Mouse (Mus musculus) liver, embryonic 16.5 days (tissue): ENCODE data around the gene Rnf168. TPM values are rescaled to one million over a fixed set of nuclear protein-coding genes. Genes with fewer than 3 reads are reported as not detected.
A peak's percentile ranks its signal among the peaks of the same experiment; 100 is the strongest.

Source experiments
- ATAC-seq: fragments of 200-750 bp; cut with Nextera tagmentation; 2 replicates; pipeline ENCODE4 v1.8.0; 2017; ENCODE audit warnings: low read depth, mild to moderate bottlenecking, moderate number of reproducible peaks, moderate library complexity
- H3K27ac ChIP-seq: fragments of 300-500 bp; sonication (generic); 2 replicates; pipeline ENCODE4 v1.5.1; 2014; ENCODE audit warnings: mild to moderate bottlenecking, low read length
- H3K27me3 ChIP-seq: fragments of 300-500 bp; sonication (generic); 2 replicates; pipeline ENCODE4 v1.6.1; 2014; ENCODE audit warnings: low read depth, low read length, mixed read lengths; ENCODE audit not compliant: control insufficient read depth, insufficient read depth
- H3K36me3 ChIP-seq: fragments of 300-500 bp; sonication (generic); 2 replicates; pipeline ENCODE4 v1.6.1; 2014; ENCODE audit warnings: mild to moderate bottlenecking; ENCODE audit not compliant: control insufficient read depth, insufficient read depth
- H3K4me1 ChIP-seq: fragments of 300-500 bp; sonication (generic); 2 replicates; pipeline ENCODE4 v1.6.1; 2014; ENCODE audit warnings: low read depth, low read length, mixed read lengths; ENCODE audit not compliant: control insufficient read depth
- H3K4me2 ChIP-seq: fragments of 300-500 bp; sonication (generic); 2 replicates; pipeline ENCODE4 v1.6.1; 2014; ENCODE audit warnings: low read depth, low read length, mixed read lengths
- H3K4me3 ChIP-seq: fragments of 300-500 bp; sonication (generic); 2 replicates; pipeline ENCODE4 v1.5.1; 2014; ENCODE audit warnings: low read depth, mild to moderate bottlenecking, low read length
- H3K9ac ChIP-seq: fragments of 300-500 bp; sonication (generic); 2 replicates; pipeline ENCODE4 v1.6.1; 2014; ENCODE audit warnings: low read depth, low read length
- H3K9me3 ChIP-seq: fragments of 300-500 bp; sonication (generic); replicated peaks from 2 replicates; pipeline ENCODE4 v1.6.1; 2016; ENCODE audit warnings: low read length; ENCODE audit not compliant: control insufficient read depth
- WGBS: fragments of 180-500 bp; shearing (Covaris S2); extraction: QIAGEN DNeasy Blood & Tissue Kit; methylation state at CpG from one replicate; pipeline ENCODE4 v1.1.7; 2014; ENCODE audit not compliant: insufficient replicate concordance; 5-methylcytosine and 5-hydroxymethylcytosine counted together
- polyA plus RNA-seq: library from polyadenylated mRNA; unstranded; fragments of >200 nt; fragmentation: Nextera tagmentation; extraction: Ambion mirVana; gene quantifications from 2 replicates; pipeline ENCODE4 v1.2.1, GENCODE M21; 2015

The Rnf168 gene
- polyA plus RNA-seq, 1 experiment from 2014 or later = 10.9 TPM

- peak overlapping the region; percentile 96 for H3K27ac ChIP-seq
- H3K9me3 ChIP-seq = no peaks in the 10 kb centered on the region
- peak overlapping the region; percentile 96 for H3K4me3 ChIP-seq
- peak overlapping the region; percentile 66 for H3K4me2 ChIP-seq
- no peaks in the 10 kb centered on the region for H3K27me3 ChIP-seq
- no peaks in the 10 kb centered on the region for H3K36me3 ChIP-seq
- H3K9ac ChIP-seq = peak overlapping the region; percentile 98
- peak; percentile 66 for ATAC-seq
- H3K4me1 ChIP-seq = peaks cover 15% of the 10 kb centered on the region
- WGBS = under 1% methylated on average over 53 of the region's 54 CpGs
Observed at GRCm38 (mm10) chr16:32332556-32333511, 55.6 kb downstream of the Rnf168 start.

DNA sequence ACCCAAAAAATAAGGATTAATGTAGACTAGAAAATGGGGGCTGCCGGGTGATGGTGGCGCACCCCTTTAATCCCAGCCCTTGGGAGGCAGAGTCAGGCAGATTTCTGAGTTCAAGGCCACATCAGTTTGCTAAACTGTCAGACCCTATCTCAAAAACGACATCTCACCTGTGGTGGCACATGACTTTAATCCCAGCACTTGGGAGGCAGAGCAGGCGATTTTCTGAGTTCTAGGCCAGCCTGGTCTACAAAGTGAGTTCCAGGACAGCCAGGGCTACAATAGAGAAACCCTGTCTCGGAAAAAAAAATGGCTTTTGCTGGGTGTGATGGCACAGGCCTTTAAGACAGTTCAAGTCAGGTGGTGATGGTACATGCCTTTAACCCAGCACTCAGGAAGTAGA, 57.9 kb downstream of the Rnf168 start:
- H3K27me3 ChIP-seq = no peaks in the 10 kb centered on the region
- no peak for ATAC-seq
- H3K4me2 ChIP-seq = no peak overlapping the region
- H3K4me1 ChIP-seq = peaks cover 15% of the 10 kb centered on the region
- H3K4me3 ChIP-seq = no peak overlapping the region
- no peaks in the 10 kb centered on the region for H3K36me3 ChIP-seq
- WGBS = 78% methylated on average over 5 of the region's 5 CpGs
- H3K9me3 ChIP-seq = no peaks in the 10 kb centered on the region
- H3K27ac ChIP-seq = no peak overlapping the region
- H3K9ac ChIP-seq = no peak overlapping the region

- Histone ChIP-seq H3K9me3 (no peaks in the 10 kb centered on the region), H3K4me3 (no peak overlapping the region), H3K4me1 (peaks cover 12% of the 10 kb centered on the region), H3K27me3 (no peaks in the 10 kb centered on the region), H3K4me2 (no peak overlapping the region), H3K9ac (no peak overlapping the region), H3K27ac (no peak overlapping the region), H3K36me3 (no peaks in the 10 kb centered on the region)
- 58% methylated on average over 7 of the region's 7 CpGs for WGBS
- no peak for ATAC-seq
Observed at GRCm38 (mm10) chr16:32336026-32336780, 58.9 kb downstream of the Rnf168 start.

GRCm38 (mm10) chr16:32337001-32337400, 59.7 kb downstream of the Rnf168 start:
- Histone ChIP-seq H3K9me3 (no peaks in the 10 kb centered on the region), H3K4me2 (no peak overlapping the region), H3K27ac (no peak overlapping the region), H3K36me3 (no peaks in the 10 kb centered on the region), H3K4me1 (peaks cover 9% of the 10 kb centered on the region), H3K4me3 (no peak overlapping the region), H3K27me3 (no peaks in the 10 kb centered on the region), H3K9ac (no peak overlapping the region)
- no peak for ATAC-seq

GRCm38 (mm10) chr16:32340451-32340850, 63.2 kb downstream of the Rnf168 start:
- H3K36me3 ChIP-seq = no peaks in the 10 kb centered on the region
- 27% methylated on average over 1 of the region's 1 CpGs for WGBS
- no peak overlapping the region for H3K4me2 ChIP-seq
- no peaks in the 10 kb centered on the region for H3K9me3 ChIP-seq
- H3K27ac ChIP-seq = no peak overlapping the region
- H3K4me3 ChIP-seq = no peak overlapping the region
- no peaks in the 10 kb centered on the region for H3K27me3 ChIP-seq
- H3K9ac ChIP-seq = no peak overlapping the region
- ATAC-seq = no peak
- peaks cover 11% of the 10 kb centered on the region for H3K4me1 ChIP-seq

- Histone ChIP-seq H3K9me3 (no peaks in the 10 kb centered on the region), H3K9ac (no peak overlapping the region), H3K36me3 (no peaks in the 10 kb centered on the region), H3K4me1 (peaks cover 4% of the 10 kb centered on the region; the same call in 1 of the 2 replicates), H3K4me3 (no peak overlapping the region), H3K27ac (no peak overlapping the region), H3K27me3 (no peaks in the 10 kb centered on the region), H3K4me2 (no peak overlapping the region)
- no peak for ATAC-seq
Observed at GRCm38 (mm10) chr16:32345521-32345920, 68.3 kb downstream of the Rnf168 start.

DNA sequence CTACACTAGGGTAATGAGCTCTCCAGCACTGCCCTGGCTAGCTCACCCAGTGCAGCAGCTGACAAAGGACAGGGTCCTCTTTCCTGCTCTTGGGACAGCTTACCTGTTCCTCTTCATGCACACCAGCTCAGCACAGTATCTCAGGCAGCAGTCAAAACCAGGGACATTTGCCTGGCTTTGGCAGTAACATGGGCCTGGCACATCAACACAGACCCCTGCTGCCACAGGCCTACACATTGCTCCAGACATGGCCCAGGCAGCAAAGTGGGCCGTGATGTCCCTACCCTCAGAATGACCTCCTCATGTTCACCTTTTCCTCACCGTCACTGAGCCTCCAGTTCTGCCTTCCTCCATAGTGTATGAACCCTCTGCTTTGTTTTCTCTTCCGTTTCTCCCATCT, 73.5 kb downstream of the Rnf168 start:
- H3K9me3 ChIP-seq = no peaks in the 10 kb centered on the region
- no peaks in the 10 kb centered on the region; the same call in 1 of the 2 replicates for H3K36me3 ChIP-seq
- 74% methylated on average over 3 of the region's 3 CpGs for WGBS
- peaks cover 2% of the 10 kb centered on the region; the same call in 1 of the 2 replicates for H3K4me1 ChIP-seq
- H3K9ac ChIP-seq = no peak overlapping the region
- H3K27me3 ChIP-seq = no peaks in the 10 kb centered on the region
- H3K4me2 ChIP-seq = no peak overlapping the region
- no peak overlapping the region for H3K4me3 ChIP-seq
- H3K27ac ChIP-seq = no peak overlapping the region
- ATAC-seq = no peak
